Mouse (Mus musculus): ENCODE data around the gene Kdelc2. TPM values are rescaled to one million over a fixed set of nuclear protein-coding genes. Genes with fewer than 3 reads are reported as not detected.
A peak's percentile ranks its signal among the peaks of the same experiment; 100 is the strongest.

Kdelc2 gene
- 5.6 and 5.7 TPM in 2 replicates for polyA plus RNA-seq (2015; fragmentation: Nextera tagmentation; extraction: Ambion mirVana)

DNA sequence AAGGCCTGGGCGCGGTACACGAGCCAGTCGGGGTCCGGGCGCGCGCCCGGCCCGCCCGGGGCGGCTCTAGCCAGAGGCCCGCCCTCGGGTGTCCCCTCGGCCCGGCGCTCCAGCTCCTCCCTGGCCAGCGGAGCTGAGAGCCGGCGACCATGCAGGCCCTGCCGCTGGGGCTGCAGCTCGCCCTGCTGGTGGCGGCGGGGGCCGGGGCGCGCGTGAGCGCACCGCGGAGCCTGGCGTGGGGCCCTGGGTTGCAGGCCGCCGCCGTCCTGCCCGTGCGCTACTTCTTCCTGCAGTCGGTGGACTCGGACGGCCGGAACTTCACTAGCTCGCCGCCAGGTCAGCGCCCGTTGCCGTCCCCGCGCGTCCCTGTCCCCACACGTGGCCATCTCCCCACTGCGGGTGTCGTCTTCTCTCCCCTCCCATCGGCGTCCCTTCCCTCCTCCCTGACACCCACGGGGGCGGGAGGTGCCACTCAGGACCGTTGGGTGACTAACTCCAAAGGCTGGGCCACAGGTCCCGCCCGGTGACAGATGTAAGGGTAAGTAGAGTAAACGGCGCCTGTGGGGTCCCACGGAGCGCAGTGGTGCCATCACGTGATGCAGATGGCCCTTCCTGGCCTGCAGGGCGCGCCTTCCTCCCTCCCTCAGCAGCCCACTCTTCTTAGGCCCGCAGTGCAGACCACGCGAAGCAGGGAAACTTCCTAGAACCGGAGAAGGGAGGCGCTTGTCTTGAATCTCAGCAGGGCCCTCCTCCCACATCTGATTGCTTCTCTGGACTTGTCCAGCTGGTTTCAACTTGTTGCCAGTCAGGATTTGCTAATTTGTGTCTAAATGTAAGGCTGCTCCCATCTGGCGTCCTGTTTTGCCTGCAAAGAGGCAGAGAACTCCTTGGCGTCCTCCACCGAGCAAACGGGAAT lies at the start of gene Kdelc2:
Gene Kdelc2, plus strand, starts transcription at position 75 of the 916 bp plus-strand sequence.
- under 1% methylated on average over 75 of the region's 75 CpGs for WGBS
- Histone ChIP-seq H3K36me3 (no peaks in the 10 kb centered on the region), H3K4me2 (replicated peaks) (peak within 1 kb of the TSS; percentile 98), H3K4me1 (replicated peaks) (peaks cover 6% of the 10 kb centered on the region), H3K27me3 (0 out of 2 replicates have a peak, but pooled peaks cover 6% of the 10 kb centered on the region), H3K27ac (peak within 1 kb of the TSS; percentile 75), H3K9me3 (no peaks in the 10 kb centered on the region), H3K4me3 (replicated peaks) (peak within 1 kb of the TSS; percentile 68), H3K9ac (replicated peaks) (peak within 1 kb of the TSS; percentile 80)
- ATAC-seq = peak; percentile 95

DNA sequence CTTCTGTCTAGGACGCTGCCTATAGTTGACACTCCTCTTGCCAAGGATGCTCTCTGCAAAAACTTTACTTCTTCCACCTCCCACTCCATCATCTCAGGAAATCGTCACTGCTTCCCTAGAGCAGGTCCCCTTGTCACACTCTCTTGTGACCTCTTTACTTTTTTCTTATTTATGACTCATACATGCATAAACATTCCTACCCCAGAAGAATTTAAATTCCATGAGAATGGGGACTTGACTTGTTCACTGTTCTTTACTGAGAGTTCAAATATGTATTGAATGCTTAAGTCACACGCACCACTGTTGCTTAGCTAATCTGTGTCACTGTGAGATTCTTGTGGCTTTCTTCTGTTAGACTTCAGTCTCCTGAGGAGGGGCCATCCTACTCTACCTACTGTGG lies 48.7 kb upstream of the Kdelc2 start:
- Histone ChIP-seq H3K4me1 (replicated peaks) (no peaks in the 10 kb centered on the region), H3K4me2 (replicated peaks) (no peak overlapping the region), H3K36me3 (no peaks in the 10 kb centered on the region), H3K9me3 (no peaks in the 10 kb centered on the region; the same call in 1 of the 2 replicates), H3K4me3 (replicated peaks) (no peak overlapping the region), H3K27me3 (0 out of 2 replicates have a peak, but pooled peaks cover 2% of the 10 kb centered on the region), H3K9ac (replicated peaks) (no peak overlapping the region), H3K27ac (no peak overlapping the region)
- whole genome bisulfite sequencing = 89% methylated on average over 3 of the region's 3 CpGs
- ATAC-seq = no peak

DNA sequence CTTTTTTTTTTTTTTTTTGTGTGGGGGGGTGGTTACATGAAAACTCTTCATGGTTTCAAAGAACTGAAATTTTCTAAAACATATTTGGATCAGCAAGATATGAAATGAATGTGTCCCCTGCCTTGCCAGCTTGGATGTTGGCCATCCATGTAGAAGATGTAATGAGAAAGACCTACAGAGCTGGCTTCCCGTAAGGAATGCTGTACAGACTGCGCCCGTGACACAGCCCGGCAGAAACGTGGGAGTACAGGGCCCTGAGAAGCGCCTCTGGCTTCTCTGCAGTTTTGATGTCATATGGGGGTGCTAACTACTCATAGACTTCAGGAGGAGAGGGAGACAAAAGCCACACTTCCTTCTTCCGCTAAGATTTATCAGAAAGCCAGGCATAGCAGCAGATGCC lies 44.2 kb upstream of the Kdelc2 start:
- no peak for ATAC-seq
- H3K9ac ChIP-seq (replicated peaks) = no peak overlapping the region
- 81% methylated on average over 7 of the region's 7 CpGs for WGBS
- H3K36me3 ChIP-seq = no peaks in the 10 kb centered on the region
- no peaks in the 10 kb centered on the region for H3K9me3 ChIP-seq
- peaks cover 5% of the 10 kb centered on the region; the same call in 1 of the 2 replicates for H3K4me1 ChIP-seq (replicated peaks)
- no peak overlapping the region for H3K27ac ChIP-seq
- H3K27me3 ChIP-seq = peaks cover 7% of the 10 kb centered on the region; the same call in 1 of the 2 replicates
- H3K4me3 ChIP-seq (replicated peaks) = no peak overlapping the region
- no peak overlapping the region for H3K4me2 ChIP-seq (replicated peaks)

DNA sequence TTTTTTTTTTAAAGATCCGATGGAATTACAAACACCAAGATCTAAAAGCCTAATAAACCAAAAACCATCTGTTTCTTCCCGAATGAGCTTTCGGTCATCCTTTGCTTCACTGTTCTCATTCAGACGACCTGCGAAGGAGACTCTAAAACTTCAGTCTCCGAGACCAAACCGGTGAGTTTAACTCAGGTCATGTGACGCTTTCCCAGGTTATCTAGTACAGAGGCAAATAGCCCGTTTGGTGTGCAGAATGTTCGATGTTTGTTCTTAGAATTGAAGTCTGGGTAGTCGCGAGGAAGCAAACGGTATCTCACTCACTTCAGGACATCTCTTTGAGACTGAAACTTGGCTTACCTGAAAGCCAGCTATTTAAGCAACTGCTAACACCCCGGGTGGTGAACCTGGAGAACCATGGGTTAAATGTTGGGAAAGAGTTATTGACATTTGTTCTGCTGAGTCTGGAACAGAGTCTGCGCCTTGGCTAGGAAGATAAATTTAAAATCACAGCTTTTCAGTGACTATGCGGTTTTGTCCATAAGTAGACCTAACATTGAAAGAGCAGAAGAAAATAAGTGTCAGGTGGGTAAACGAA lies 43.4 kb upstream of the Kdelc2 start:
- Histone ChIP-seq H3K4me3 (replicated peaks) (peak overlapping the region; percentile 44), H3K4me1 (replicated peaks) (peaks cover 5% of the 10 kb centered on the region; the same call in 1 of the 2 replicates), H3K9me3 (no peaks in the 10 kb centered on the region), H3K36me3 (no peaks in the 10 kb centered on the region), H3K27me3 (peaks cover 7% of the 10 kb centered on the region; the same call in 1 of the 2 replicates), H3K27ac (no peak overlapping the region), H3K9ac (replicated peaks) (no peak overlapping the region), H3K4me2 (replicated peaks) (peak overlapping the region; percentile 65)
- WGBS = 61% methylated on average over 17 of the region's 17 CpGs
- ATAC-seq = no peak

DNA sequence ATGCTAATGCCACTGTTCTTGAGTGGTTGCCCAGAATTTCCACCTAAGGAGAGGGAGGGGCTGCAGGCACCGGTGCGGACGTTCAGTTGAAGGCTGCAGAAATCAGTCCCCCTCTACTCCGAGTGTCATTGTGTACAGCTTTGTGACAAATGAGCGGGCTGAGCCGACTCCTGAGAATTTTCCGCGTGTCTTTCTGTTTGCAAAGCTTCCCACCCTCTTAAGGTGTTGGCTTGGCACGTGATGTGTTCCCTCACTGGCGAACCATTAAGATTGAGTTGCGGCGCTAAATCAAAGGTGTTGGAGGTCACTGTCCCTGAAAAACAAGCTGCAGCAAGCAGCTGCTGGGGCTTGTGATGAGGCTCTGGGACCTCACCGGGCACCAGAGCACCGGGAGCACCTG lies 42.9 kb upstream of the Kdelc2 start:
- peak overlapping the region; percentile 65 for H3K4me2 ChIP-seq (replicated peaks)
- peak overlapping the region; percentile 58; the same call in 1 of the 2 replicates for H3K9ac ChIP-seq (replicated peaks)
- no peak overlapping the region for H3K27ac ChIP-seq
- H3K27me3 ChIP-seq = peaks cover 7% of the 10 kb centered on the region; the same call in 1 of the 2 replicates
- H3K9me3 ChIP-seq = no peaks in the 10 kb centered on the region
- H3K36me3 ChIP-seq = no peaks in the 10 kb centered on the region
- peaks cover 5% of the 10 kb centered on the region; the same call in 1 of the 2 replicates for H3K4me1 ChIP-seq (replicated peaks)
- 13% methylated on average over 14 of the region's 14 CpGs for WGBS
- no peak for ATAC-seq
- peak overlapping the region; percentile 44 for H3K4me3 ChIP-seq (replicated peaks)

DNA sequence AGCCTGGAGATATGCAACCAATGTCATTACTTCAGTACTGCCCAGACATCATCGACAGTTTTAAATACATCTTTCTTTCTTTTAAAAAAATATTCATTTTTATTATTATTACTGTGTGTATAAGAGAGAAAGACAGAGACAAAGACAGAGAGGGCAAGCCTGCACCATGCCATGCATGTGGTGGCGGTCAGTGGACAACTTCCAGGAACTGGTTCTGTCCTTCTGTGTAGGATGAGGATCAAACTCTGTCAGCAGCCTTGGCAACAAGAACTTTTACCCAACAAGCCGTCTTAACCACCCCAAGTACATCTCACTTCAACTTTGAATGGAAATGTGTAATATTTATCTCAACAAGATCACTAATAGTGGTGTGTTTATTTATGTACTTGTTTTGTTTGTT lies 41.8 kb upstream of the Kdelc2 start:
- Histone ChIP-seq H3K4me2 (replicated peaks) (no peak overlapping the region), H3K4me3 (replicated peaks) (no peak overlapping the region), H3K27ac (no peak overlapping the region), H3K27me3 (peaks cover 7% of the 10 kb centered on the region; the same call in 1 of the 2 replicates), H3K9me3 (no peaks in the 10 kb centered on the region), H3K9ac (replicated peaks) (no peak overlapping the region), H3K36me3 (no peaks in the 10 kb centered on the region), H3K4me1 (replicated peaks) (peaks cover 5% of the 10 kb centered on the region; the same call in 1 of the 2 replicates)
- ATAC-seq = no peak
- WGBS = 92% methylated on average over 3 of the region's 3 CpGs

DNA sequence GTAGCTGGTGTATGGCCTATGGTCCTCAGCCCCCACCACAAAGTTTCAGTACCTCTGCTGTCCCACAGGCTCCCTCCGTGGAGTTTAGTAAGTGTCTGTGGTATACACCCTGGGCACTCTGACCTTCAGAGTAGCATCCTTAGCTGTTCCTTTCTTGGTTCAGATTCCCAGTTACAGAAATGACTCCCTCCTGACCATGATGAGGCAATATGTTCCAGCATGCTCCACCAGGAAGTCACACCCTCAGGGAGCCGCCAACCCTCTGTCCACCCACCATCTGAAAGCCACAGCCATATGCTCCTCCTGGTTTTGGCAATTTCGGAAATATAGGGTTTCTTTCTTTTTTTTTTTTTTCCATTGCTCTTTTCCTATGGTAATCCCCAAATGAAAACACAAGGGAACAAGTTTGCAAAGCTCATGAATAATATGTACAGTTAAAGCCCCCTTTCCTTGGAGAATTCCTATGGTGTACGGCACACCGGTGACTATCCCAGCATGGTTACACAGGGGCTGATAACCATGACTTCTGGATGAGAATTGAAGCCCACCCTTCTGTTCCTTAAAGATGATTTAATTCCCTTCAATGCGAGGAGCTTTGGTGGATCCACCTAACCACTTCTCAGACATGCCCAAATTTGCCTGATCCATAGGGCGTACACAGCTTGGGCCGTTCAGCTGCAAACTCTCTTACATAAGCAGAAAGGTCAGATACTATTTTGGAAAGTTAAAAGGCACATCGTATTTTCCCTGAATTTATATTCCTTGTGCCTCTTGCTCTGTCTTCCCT lies 39.0 kb upstream of the Kdelc2 start:
- ATAC-seq = no peak
- Histone ChIP-seq H3K4me2 (replicated peaks) (no peak overlapping the region), H3K27ac (no peak overlapping the region), H3K27me3 (peaks cover 5% of the 10 kb centered on the region; the same call in 1 of the 2 replicates), H3K36me3 (no peaks in the 10 kb centered on the region), H3K4me1 (replicated peaks) (peaks cover 5% of the 10 kb centered on the region; the same call in 1 of the 2 replicates), H3K9ac (replicated peaks) (no peak overlapping the region), H3K9me3 (no peaks in the 10 kb centered on the region), H3K4me3 (replicated peaks) (no peak overlapping the region)
- WGBS = 87% methylated on average over 9 of the region's 9 CpGs

DNA sequence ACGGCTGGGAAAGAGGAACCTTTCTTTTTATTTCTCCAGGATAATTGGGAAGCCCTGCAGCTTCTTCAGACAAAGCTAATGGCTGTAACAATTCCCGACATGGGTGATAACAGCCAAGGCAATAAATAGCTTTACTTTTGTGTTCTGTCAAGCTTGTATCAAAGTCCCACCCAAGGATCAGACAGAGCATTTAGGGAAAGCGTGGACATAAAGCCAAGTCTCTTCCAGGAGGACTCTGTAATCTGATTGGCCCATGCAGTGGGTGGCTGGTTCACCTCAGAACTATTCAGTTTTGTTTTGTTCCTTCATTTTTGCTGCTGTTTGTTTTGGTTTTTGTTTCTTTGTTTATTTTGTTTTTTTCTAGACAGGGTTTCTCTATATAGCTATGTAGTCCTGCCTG lies 38.1 kb upstream of the Kdelc2 start:
- no peak overlapping the region for H3K9ac ChIP-seq (replicated peaks)
- no peak overlapping the region for H3K27ac ChIP-seq
- ATAC-seq = no peak
- peaks cover 5% of the 10 kb centered on the region; the same call in 1 of the 2 replicates for H3K4me1 ChIP-seq (replicated peaks)
- H3K9me3 ChIP-seq = no peaks in the 10 kb centered on the region; the same call in 1 of the 2 replicates
- H3K4me2 ChIP-seq (replicated peaks) = no peak overlapping the region
- no peaks in the 10 kb centered on the region for H3K36me3 ChIP-seq
- H3K27me3 ChIP-seq = peaks cover 2% of the 10 kb centered on the region; the same call in 1 of the 2 replicates
- no peak overlapping the region for H3K4me3 ChIP-seq (replicated peaks)
- WGBS = 59% methylated on average over 3 of the region's 3 CpGs

DNA sequence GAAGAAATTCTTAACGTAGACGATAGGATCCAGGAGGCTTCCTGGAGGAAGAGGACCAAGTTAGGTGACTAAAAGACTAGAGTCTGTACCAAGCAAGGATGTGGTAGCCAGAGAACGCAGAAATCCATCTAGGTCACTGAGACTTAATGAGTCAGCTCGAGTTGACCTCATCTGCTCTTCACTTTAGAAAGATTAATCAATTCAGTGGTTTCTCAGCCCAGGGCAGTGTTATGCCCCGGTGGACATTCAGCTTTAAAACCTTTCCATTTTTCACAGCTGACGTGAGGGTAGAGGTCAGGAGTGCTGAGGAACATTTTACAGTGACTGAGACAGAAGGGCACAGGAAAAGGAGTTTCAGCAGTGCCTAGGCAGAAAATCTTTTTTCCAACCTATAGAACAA lies 37.4 kb upstream of the Kdelc2 start:
- no peaks in the 10 kb centered on the region for H3K36me3 ChIP-seq
- H3K27ac ChIP-seq = no peak overlapping the region
- WGBS = 75% methylated on average over 6 of the region's 6 CpGs
- H3K27me3 ChIP-seq = peaks cover 2% of the 10 kb centered on the region; the same call in 1 of the 2 replicates
- no peak overlapping the region for H3K9ac ChIP-seq (replicated peaks)
- ATAC-seq = no peak
- H3K4me1 ChIP-seq (replicated peaks) = no peaks in the 10 kb centered on the region
- H3K4me2 ChIP-seq (replicated peaks) = no peak overlapping the region
- no peaks in the 10 kb centered on the region; the same call in 1 of the 2 replicates for H3K9me3 ChIP-seq
- no peak overlapping the region for H3K4me3 ChIP-seq (replicated peaks)

DNA sequence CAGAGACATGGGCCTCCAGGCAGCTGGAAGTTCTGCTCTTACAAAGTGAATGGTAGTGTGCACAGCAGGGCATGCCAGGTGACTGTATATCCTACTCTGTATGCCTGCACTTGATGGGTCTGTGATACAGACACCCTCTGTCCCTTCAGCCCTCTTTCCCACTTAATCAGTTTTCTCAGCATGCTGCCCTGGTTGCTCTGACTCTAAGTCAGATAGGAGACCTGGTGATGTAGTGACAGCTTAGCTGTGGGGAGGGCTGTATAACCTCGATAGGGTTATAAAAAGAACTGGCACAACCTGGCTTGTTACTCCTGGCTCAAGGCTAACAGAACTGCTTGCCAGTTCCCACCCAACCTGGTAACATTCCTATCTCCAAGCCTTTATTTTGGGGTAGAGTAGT lies 34.6 kb upstream of the Kdelc2 start:
- Histone ChIP-seq H3K27me3 (no peaks in the 10 kb centered on the region), H3K4me1 (replicated peaks) (no peaks in the 10 kb centered on the region), H3K4me2 (replicated peaks) (no peak overlapping the region), H3K36me3 (no peaks in the 10 kb centered on the region), H3K9ac (replicated peaks) (no peak overlapping the region), H3K9me3 (no peaks in the 10 kb centered on the region; the same call in 1 of the 2 replicates), H3K4me3 (replicated peaks) (no peak overlapping the region), H3K27ac (no peak overlapping the region)
- WGBS = 88% methylated on average over 1 of the region's 1 CpGs
- ATAC-seq = no peak

DNA sequence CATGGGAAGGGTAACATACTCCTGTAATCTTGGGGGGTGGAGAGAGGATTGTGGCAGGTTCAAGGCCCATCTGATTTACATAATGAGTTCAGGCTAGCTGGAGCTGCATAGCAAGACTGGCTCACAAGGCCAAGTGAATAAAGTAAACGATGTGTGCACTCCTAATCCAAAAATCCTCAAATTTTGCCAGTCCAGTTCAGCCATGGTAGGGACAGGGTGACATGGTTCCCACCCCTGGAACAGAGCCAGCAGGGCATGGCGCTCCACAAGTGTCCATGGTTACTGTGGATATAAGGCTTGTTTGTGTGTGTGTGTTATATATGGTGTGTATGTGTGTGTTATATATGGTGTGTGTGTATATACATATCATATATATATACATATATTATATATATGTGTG lies 33.5 kb upstream of the Kdelc2 start:
- Histone ChIP-seq H3K4me3 (replicated peaks) (no peak overlapping the region), H3K36me3 (no peaks in the 10 kb centered on the region), H3K9me3 (no peaks in the 10 kb centered on the region; the same call in 1 of the 2 replicates), H3K4me2 (replicated peaks) (no peak overlapping the region), H3K27me3 (no peaks in the 10 kb centered on the region), H3K4me1 (replicated peaks) (no peaks in the 10 kb centered on the region), H3K9ac (replicated peaks) (no peak overlapping the region), H3K27ac (no peak overlapping the region)
- 90% methylated on average over 2 of the region's 2 CpGs for WGBS
- no peak for ATAC-seq

All from midbrain, embryonic 13.5 days (tissue).